In genomic region chr17:35812736-35813135, GRCm38 (mm10) we compare ENCODE assay signal across 9 mouse cellular contexts. TPM values are rescaled to one million over a fixed set of nuclear protein-coding genes. Genes with fewer than 3 reads are reported as not detected.
DNase-seq lines count a peak whose midpoint lies in the region; ATAC-seq and TF ChIP-seq lines count a peak whose summit lies in the region.
"Had no signal": no experiment of that assay in that cellular context is flagged by ENCODE, and none has a peak within 500 bp of the region (broad histone marks: within the 10 kb centered on the region; RNA-seq: fewer than 3 reads in every experiment).

No protein-coding gene starts in this region.

- peak overlapping the region; percentile 99 for H3K27ac ChIP-seq in heart, embryonic 13.5 days (replicated peaks)
- H3K27ac ChIP-seq in liver, embryonic 12.5 days, result peak overlapping the region; percentile 18; the same call in 1 of the 2 replicates
- H3K27ac ChIP-seq in liver, embryonic 11.5 days (ENCODE audit: low read depth, low read length), result no peak overlapping the region
- peak overlapping the region; percentile 82 for H3K27ac ChIP-seq in bone marrow macrophage, adult 2 months (ENCODE audit: insufficient read depth, low read depth, low read length)
- no peak overlapping the region; the same call in 1 of the 2 replicates for H3K27ac ChIP-seq in midbrain, embryonic 10.5 days (replicated peaks)

- H3K9me3 ChIP-seq in heart, embryonic 13.5 days, result no peaks in the 10 kb centered on the region
- no peaks in the 10 kb centered on the region for H3K9me3 ChIP-seq in liver, embryonic 12.5 days (replicated peaks)
- H3K9me3 ChIP-seq in liver, embryonic 11.5 days (ENCODE audit: control insufficient read depth, low read length), result no peaks in the 10 kb centered on the region
- no peaks in the 10 kb centered on the region for H3K9me3 ChIP-seq in midbrain, embryonic 10.5 days (replicated peaks)
- H3K9me3 ChIP-seq: megakaryocyte, embryonic 14.5 days had no signal

- 0 out of 2 replicates have a peak, but pooled peaks have one; percentile 2 for ATAC-seq in heart, embryonic 13.5 days (ENCODE audit: extremely low read depth, insufficient number of reproducible peaks, low FRiP score, low TSS enrichment)
- no peak for ATAC-seq in liver, embryonic 12.5 days
- no peak for ATAC-seq in liver, embryonic 11.5 days (replicated peaks; ENCODE audit: low FRiP score)

- H3K4me1 ChIP-seq in heart, embryonic 13.5 days, result peaks cover 69% of the 10 kb centered on the region
- peaks cover 39% of the 10 kb centered on the region for H3K4me1 ChIP-seq in liver, embryonic 12.5 days
- H3K4me1 ChIP-seq in liver, embryonic 11.5 days (replicated peaks; ENCODE audit: control insufficient read depth, insufficient read depth, low read length), result peaks cover 14% of the 10 kb centered on the region; the same call in 1 of the 2 replicates
- peaks cover 69% of the 10 kb centered on the region for H3K4me1 ChIP-seq in bone marrow macrophage, adult 2 months (ENCODE audit: control insufficient read depth, insufficient read depth, low read length)
- no peaks in the 10 kb centered on the region for H3K4me1 ChIP-seq in midbrain, embryonic 10.5 days

- H3ac ChIP-seq in myocyte (ENCODE audit: control insufficient read depth, insufficient read length), result no peak overlapping the region

- peak overlapping the region; percentile 39; the same call in 1 of the 2 replicates for H3K4me2 ChIP-seq in heart, embryonic 13.5 days
- no peak overlapping the region for H3K4me2 ChIP-seq in liver, embryonic 12.5 days
- no peak overlapping the region for H3K4me2 ChIP-seq in liver, embryonic 11.5 days
- H3K4me2 ChIP-seq in myocyte (ENCODE audit: low read depth), result peak overlapping the region; percentile 78

- no peaks in the 10 kb centered on the region for H3K27me3 ChIP-seq in heart, embryonic 13.5 days (replicated peaks)
- no peaks in the 10 kb centered on the region for H3K27me3 ChIP-seq in liver, embryonic 12.5 days (replicated peaks)
- no peaks in the 10 kb centered on the region for H3K27me3 ChIP-seq in liver, embryonic 11.5 days (replicated peaks; ENCODE audit: control insufficient read depth, insufficient read depth, low read length)
- H3K27me3 ChIP-seq in myocyte (ENCODE audit: control insufficient read depth, insufficient read depth, insufficient read length), result no peaks in the 10 kb centered on the region
- peaks cover 19% of the 10 kb centered on the region for H3K27me3 ChIP-seq in midbrain, embryonic 10.5 days (ENCODE audit: low read depth, poor library complexity, severe bottlenecking)

- TF ChIP-seq POLR2A in bone marrow macrophage, adult 2 months (IDR thresholded peaks at IDR 0.05; ENCODE audit: borderline replicate concordance, low read depth, low read length), result no peak
- TF ChIP-seq POLR2A in myocyte (IDR thresholded peaks at IDR 0.05; ENCODE audit: insufficient read length, low read depth), result no peak

- H3K4me3 ChIP-seq in heart, embryonic 13.5 days, result no peak overlapping the region
- H3K4me3 ChIP-seq in liver, embryonic 12.5 days, result no peak overlapping the region
- H3K4me3 ChIP-seq in liver, embryonic 11.5 days (ENCODE audit: low read depth, low read length), result no peak overlapping the region
- H3K4me3 ChIP-seq in bone marrow macrophage, adult 2 months (ENCODE audit: insufficient read depth, low read length), result no peak overlapping the region
- H3K4me3 ChIP-seq in myocyte, result peak overlapping the region; percentile 1
- no peak overlapping the region for H3K4me3 ChIP-seq in midbrain, embryonic 10.5 days

- DNase-seq in heart, postnatal 4 days, result no peak
- DNase-seq in liver, embryonic 11.5 days (ENCODE audit: low spot score), result no peak
- no peak for DNase-seq in right cerebral cortex, postnatal 36 days (ENCODE audit: low spot score in 2 of 2)
- no peak for DNase-seq in midbrain, embryonic 10.5 days (ENCODE audit: low spot score)

- H3K79me2 ChIP-seq in myocyte (ENCODE audit: control insufficient read depth, insufficient read depth), result no peaks in the 10 kb centered on the region

- H3K9ac ChIP-seq in heart, embryonic 13.5 days, result peak overlapping the region; percentile 63
- H3K9ac ChIP-seq in liver, embryonic 12.5 days, result no peak overlapping the region
- H3K9ac ChIP-seq in liver, embryonic 11.5 days (ENCODE audit: low read depth, low read length), result no peak overlapping the region

- WGBS in heart, embryonic 13.5 days, result 46% methylated on average over 6 of the region's 6 CpGs
- WGBS in liver, embryonic 12.5 days (ENCODE audit: insufficient replicate concordance), result 72% methylated on average over 6 of the region's 6 CpGs
- WGBS in liver, embryonic 11.5 days, result 76% methylated on average over 6 of the region's 6 CpGs
- WGBS in midbrain, embryonic 10.5 days, result 85% methylated on average over 6 of the region's 6 CpGs

- TF ChIP-seq CTCF in bone marrow macrophage, adult 2 months (IDR thresholded peaks at IDR 0.05; ENCODE audit: low read depth, low read length), result no peak

- H3K36me3 ChIP-seq in heart, embryonic 13.5 days, result no peaks in the 10 kb centered on the region
- H3K36me3 ChIP-seq in liver, embryonic 12.5 days, result no peaks in the 10 kb centered on the region
- no peaks in the 10 kb centered on the region for H3K36me3 ChIP-seq in liver, embryonic 11.5 days (ENCODE audit: control insufficient read depth, insufficient read depth, low read length)
- no peaks in the 10 kb centered on the region for H3K36me3 ChIP-seq in myocyte (ENCODE audit: control insufficient read depth, insufficient read depth)
- H3K36me3 ChIP-seq in midbrain, embryonic 10.5 days, result no peaks in the 10 kb centered on the region

TF ChIP-seq in myocyte, 11 proteins besides CTCF, POLR2A, EP300 and RAD21 (continues in another document):
- TF ChIP-seq E2F4 (IDR thresholded peaks at IDR 0.05; ENCODE audit: insufficient read depth) (no peak), USF1 (IDR thresholded peaks at IDR 0.05; ENCODE audit: low read depth) (no peak), MYOD1 (IDR thresholded peaks at IDR 0.05; ENCODE audit: control insufficient read depth in 1 of 3, insufficient read length in 2 of 3, low read depth in 2 of 3) (no peak), CEBPB (IDR thresholded peaks at IDR 0.05; ENCODE audit: insufficient read depth, poor library complexity, severe bottlenecking) (no peak), MAX (IDR thresholded peaks at IDR 0.05; ENCODE audit: low read depth) (no peak), POLR2AphosphoS2 (IDR thresholded peaks at IDR 0.05; ENCODE audit: insufficient read length, low read depth) (no peak), SRF (IDR thresholded peaks at IDR 0.05; ENCODE audit: control insufficient read depth, insufficient read length, low read depth) (no peak)

RNA-seq across cellular contexts. Expression of gene Ier3, which starts 8.7 kb away (rescaled TPM):
- 41.7 and 49.9 TPM in 2 replicates for polyA plus RNA-seq in heart, embryonic 13.5 days (2015; fragmentation: Nextera tagmentation; extraction: Ambion mirVana)
- total RNA-seq in heart, postnatal 4 days (2021), result 10 to 100 TPM; 39.7 to 42.5 TPM
- 16.8 and 19.9 TPM in 2 replicates for polyA plus RNA-seq in liver, embryonic 12.5 days (2016; fragmentation: Nextera tagmentation; extraction: Ambion mirVana)
- polyA plus RNA-seq in liver, embryonic 11.5 days (2014; fragmentation: Nextera tagmentation; extraction: Ambion mirVana), result 9.4 and 9.9 TPM in 2 replicates
- polyA plus RNA-seq in bone marrow macrophage, adult 2 months (2012; ENCODE audit: insufficient read depth, insufficient read length, missing spikeins), result 40.6 and 46.7 TPM in 2 replicates
- 45.1 TPM for polyA plus RNA-seq in myocyte (2012; fragmentation: generic; extraction: Trizol)
- polyA plus RNA-seq in midbrain, embryonic 10.5 days (2016; fragmentation: Nextera tagmentation; extraction: Ambion mirVana), result 3.0 and 3.7 TPM in 2 replicates

RNA-seq across cellular contexts. Expression of gene Flot1, which starts 10.3 kb away (rescaled TPM):
- polyA plus RNA-seq in heart, embryonic 13.5 days (2015; fragmentation: Nextera tagmentation; extraction: Ambion mirVana), result 81.1 and 99.0 TPM in 2 replicates
- 100 to 1,000 TPM in 1 of 2 experiments, 10 to 100 TPM in 1; 97.8 to 105 TPM for total RNA-seq in heart, postnatal 4 days (2021)
- polyA plus RNA-seq in liver, embryonic 12.5 days (2016; fragmentation: Nextera tagmentation; extraction: Ambion mirVana), result 38.0 and 43.1 TPM in 2 replicates
- 59.3 and 67.8 TPM in 2 replicates for polyA plus RNA-seq in liver, embryonic 11.5 days (2014; fragmentation: Nextera tagmentation; extraction: Ambion mirVana)
- 52.7 and 69.3 TPM in 2 replicates for polyA plus RNA-seq in bone marrow macrophage, adult 2 months (2012; ENCODE audit: insufficient read depth, insufficient read length, missing spikeins)
- polyA plus RNA-seq in myocyte (2012; fragmentation: generic; extraction: Trizol), result 107 TPM
- 54.8 and 59.3 TPM in 2 replicates for polyA plus RNA-seq in midbrain, embryonic 10.5 days (2016; fragmentation: Nextera tagmentation; extraction: Ambion mirVana)

RNA-seq across cellular contexts. Expression of gene Tubb5, which starts 25.4 kb away (rescaled TPM):
- polyA plus RNA-seq in heart, embryonic 13.5 days (2015; fragmentation: Nextera tagmentation; extraction: Ambion mirVana), result 741 and 743 TPM in 2 replicates
- 100 to 1,000 TPM; 908 to 913 TPM for total RNA-seq in heart, postnatal 4 days (2021)
- 577 and 600 TPM in 2 replicates for polyA plus RNA-seq in liver, embryonic 12.5 days (2016; fragmentation: Nextera tagmentation; extraction: Ambion mirVana)
- 843 and 854 TPM in 2 replicates for polyA plus RNA-seq in liver, embryonic 11.5 days (2014; fragmentation: Nextera tagmentation; extraction: Ambion mirVana)
- polyA plus RNA-seq in bone marrow macrophage, adult 2 months (2012; ENCODE audit: insufficient read depth, insufficient read length, missing spikeins), result 481 and 519 TPM in 2 replicates
- polyA plus RNA-seq in myocyte (2012; fragmentation: generic; extraction: Trizol), result 692 TPM
- 1,574 and 1,617 TPM in 2 replicates for polyA plus RNA-seq in midbrain, embryonic 10.5 days (2016; fragmentation: Nextera tagmentation; extraction: Ambion mirVana)

RNA-seq across cellular contexts. Expression of gene Mdc1, which starts 28.6 kb away (rescaled TPM):
- 17.7 and 18.4 TPM in 2 replicates for polyA plus RNA-seq in heart, embryonic 13.5 days (2015; fragmentation: Nextera tagmentation; extraction: Ambion mirVana)
- 10 to 100 TPM; 37.9 to 40.6 TPM for total RNA-seq in heart, postnatal 4 days (2021)
- 14.2 and 15.0 TPM in 2 replicates for polyA plus RNA-seq in liver, embryonic 12.5 days (2016; fragmentation: Nextera tagmentation; extraction: Ambion mirVana)
- polyA plus RNA-seq in liver, embryonic 11.5 days (2014; fragmentation: Nextera tagmentation; extraction: Ambion mirVana), result 19.6 and 23.3 TPM in 2 replicates
- polyA plus RNA-seq in bone marrow macrophage, adult 2 months (2012; ENCODE audit: insufficient read depth, insufficient read length, missing spikeins), result 16.1 and 17.7 TPM in 2 replicates
- polyA plus RNA-seq in myocyte (2012; fragmentation: generic; extraction: Trizol), result 7.0 TPM
- 21.1 and 21.7 TPM in 2 replicates for polyA plus RNA-seq in midbrain, embryonic 10.5 days (2016; fragmentation: Nextera tagmentation; extraction: Ambion mirVana)

RNA-seq across cellular contexts. Expression of gene Nrm, which starts 48.4 kb away (rescaled TPM):
- 43.5 and 50.5 TPM in 2 replicates for polyA plus RNA-seq in heart, embryonic 13.5 days (2015; fragmentation: Nextera tagmentation; extraction: Ambion mirVana)
- 10 to 100 TPM; 26.3 to 32.2 TPM for total RNA-seq in heart, postnatal 4 days (2021)
- 29.5 and 29.8 TPM in 2 replicates for polyA plus RNA-seq in liver, embryonic 12.5 days (2016; fragmentation: Nextera tagmentation; extraction: Ambion mirVana)
- 40.9 and 45.4 TPM in 2 replicates for polyA plus RNA-seq in liver, embryonic 11.5 days (2014; fragmentation: Nextera tagmentation; extraction: Ambion mirVana)
- 31.7 and 33.1 TPM in 2 replicates for polyA plus RNA-seq in bone marrow macrophage, adult 2 months (2012; ENCODE audit: insufficient read depth, insufficient read length, missing spikeins)
- polyA plus RNA-seq in myocyte (2012; fragmentation: generic; extraction: Trizol), result 18.5 TPM
- 80.0 and 84.5 TPM in 2 replicates for polyA plus RNA-seq in midbrain, embryonic 10.5 days (2016; fragmentation: Nextera tagmentation; extraction: Ambion mirVana)

Comparison
In these comparisons a context has a peak if more than half of its experiments do, and no peak if none do; other contexts are left out.
1. H3K27ac ChIP-seq: peak in heart, embryonic 13.5 days (single experiment), liver, embryonic 12.5 days (single experiment) and bone marrow macrophage, adult 2 months (single experiment); none in liver, embryonic 11.5 days (single experiment) and midbrain, embryonic 10.5 days (single experiment).
2. H3K4me2 ChIP-seq: peak in heart, embryonic 13.5 days (single experiment) and myocyte (single experiment); none in liver, embryonic 12.5 days (single experiment) and liver, embryonic 11.5 days (single experiment).